Mouse (Mus musculus) E14TG2a.4 (cell line): ENCODE measurements around the gene Picalm.

ENCODE experiments used
- CTCF ChIP-seq: conservative IDR thresholded peaks from 2 replicates; pipeline ENCODE4 v1.5.1; 2014; ENCODE audit warnings: low read length
- NANOG ChIP-seq: IDR thresholded peaks from 2 replicates; pipeline ENCODE4 v1.6.1; 2014; ENCODE audit warnings: borderline replicate concordance, low read length, mixed read lengths

DNA sequence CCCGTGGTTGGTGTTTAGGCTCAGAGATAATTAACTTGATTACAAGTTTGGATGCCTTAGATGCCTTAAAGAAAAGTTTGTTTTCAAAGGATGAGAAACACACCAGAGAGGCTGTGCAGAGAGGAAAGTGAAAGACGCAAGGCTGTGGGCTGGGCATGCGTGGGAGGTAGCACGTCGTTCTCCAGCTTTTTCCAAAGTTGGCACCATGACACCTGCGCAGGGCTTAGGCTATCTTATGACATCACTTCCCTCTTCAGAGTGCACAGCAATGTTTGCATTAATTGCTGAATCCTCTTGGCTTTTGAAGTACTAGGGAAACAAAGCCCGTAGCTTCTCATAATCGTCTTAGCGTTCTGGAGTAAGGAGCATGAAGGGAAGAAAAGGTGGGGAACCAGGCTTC lies 101.4 kb downstream of the Picalm start:
- TF ChIP-seq CTCF (no peak), NANOG (no peak)
